Mouse (Mus musculus): ENCODE data around the gene Olfr247. TPM values are rescaled to one million over a fixed set of nuclear protein-coding genes. Genes with fewer than 3 reads are reported as not detected.
"Not testable (repeated sequence)": the region's sequence is repeated elsewhere in the genome, so short reads cannot be mapped to it uniquely, and the experiment has no call there.

Gene Olfr247
- polyA plus RNA-seq (2015; fragmentation: Nextera tagmentation; extraction: Ambion mirVana), result not detected in 2 replicates

DNA sequence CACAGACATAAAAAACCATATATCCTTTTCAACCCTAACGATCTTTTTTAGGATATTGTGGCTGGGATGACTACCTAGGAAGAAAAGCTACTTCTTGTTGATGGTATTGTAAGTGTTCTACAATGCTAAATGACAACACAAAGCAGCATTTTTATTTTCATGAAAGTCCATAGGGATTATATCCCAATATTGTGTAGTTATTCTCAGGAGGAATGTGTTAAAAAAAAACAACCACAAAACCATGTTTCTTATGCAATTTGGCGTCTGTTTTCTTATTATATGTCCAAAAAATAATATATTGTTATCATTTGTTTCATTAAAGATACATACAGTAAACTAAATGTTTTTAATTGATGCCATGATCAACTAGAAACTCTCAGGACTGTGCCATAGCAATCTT lies at the start of gene Olfr247:
Olfr247 (minus strand) TSS at position 101 of the 400 bp plus-strand sequence.
- H3K4me3 ChIP-seq (replicated peaks; ENCODE audit: low read depth, low read length); DNase-seq (ENCODE audit: low spot score); H3K9ac ChIP-seq (ENCODE audit: low read depth, low read length); H3K9me3 ChIP-seq (replicated peaks; ENCODE audit: low read length); H3K36me3 ChIP-seq (ENCODE audit: insufficient read depth, low read length); H3K4me2 ChIP-seq (ENCODE audit: low read length); ATAC-seq (replicated peaks; ENCODE audit: low FRiP score, low read depth); H3K4me1 ChIP-seq (replicated peaks; ENCODE audit: insufficient read depth, low read length); H3K27me3 ChIP-seq (ENCODE audit: insufficient read depth, low read length); H3K27ac ChIP-seq: not testable (repeated sequence)
- no CpG with 5 or more reads among the region's 2 CpGs for WGBS

DNA sequence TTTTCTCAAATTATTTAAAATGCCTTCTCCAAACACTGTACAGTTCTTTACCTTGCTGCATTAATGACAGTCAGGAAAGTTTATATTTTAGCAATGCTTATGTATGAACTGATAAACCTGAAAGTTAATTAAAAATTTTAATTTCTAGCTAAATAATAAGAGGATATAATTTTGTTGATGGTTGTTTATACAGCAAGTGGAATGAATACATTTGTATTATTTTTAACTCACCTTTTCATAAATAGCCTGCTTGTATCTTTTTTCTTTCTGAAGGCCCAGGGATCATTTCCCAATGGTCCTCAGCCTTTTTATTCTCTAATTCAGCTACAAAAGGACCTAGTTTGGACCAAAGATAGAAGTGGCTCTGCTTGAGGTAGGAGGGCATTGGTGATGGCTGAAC lies 36.4 kb upstream of the Olfr247 start, which contains the start of gene Olfr820:
Olfr820 (plus strand) TSS at position 301 of the 400 bp plus-strand sequence.
- Histone ChIP-seq H3K9me3 (replicated peaks; ENCODE audit: low read length) (no peaks in the 10 kb centered on the region), H3K4me1 (replicated peaks; ENCODE audit: insufficient read depth, low read length) (no peaks in the 10 kb centered on the region), H3K27me3 (ENCODE audit: insufficient read depth, low read length) (no peaks in the 10 kb centered on the region), H3K4me2 (ENCODE audit: low read length) (no peak within 1 kb of the TSS), H3K4me3 (replicated peaks; ENCODE audit: low read depth, low read length) (no peak within 1 kb of the TSS), H3K9ac (ENCODE audit: low read depth, low read length) (no peak within 1 kb of the TSS), H3K27ac (no peak within 1 kb of the TSS), H3K36me3 (ENCODE audit: insufficient read depth, low read length) (no peaks in the 10 kb centered on the region)
- DNase-seq (ENCODE audit: low spot score) (no peak), ATAC-seq (replicated peaks; ENCODE audit: low FRiP score, low read depth) (no peak)
- no peak for TF ChIP-seq CTCF (IDR thresholded peaks at IDR 0.05; ENCODE audit: low read depth)

- H3K27me3 ChIP-seq (ENCODE audit: insufficient read depth, low read length); H3K4me1 ChIP-seq (replicated peaks; ENCODE audit: insufficient read depth, low read length); H3K9ac ChIP-seq (ENCODE audit: low read depth, low read length); H3K4me3 ChIP-seq (replicated peaks; ENCODE audit: low read depth, low read length); H3K4me2 ChIP-seq (ENCODE audit: low read length); H3K9me3 ChIP-seq (replicated peaks; ENCODE audit: low read length); H3K36me3 ChIP-seq (ENCODE audit: insufficient read depth, low read length); DNase-seq (ENCODE audit: low spot score); ATAC-seq (replicated peaks; ENCODE audit: low FRiP score, low read depth); H3K27ac ChIP-seq: not testable (repeated sequence)
- WGBS, result 85% methylated on average over 4 of the region's 4 CpGs
These were observed 29.4 kb upstream of the Olfr247 start for GRCm38 (mm10) chr10:130005366-130005765.

GRCm38 (mm10) chr10:130004104-130004503 lies 28.2 kb upstream of the Olfr247 start:
- H3K9me3 ChIP-seq (replicated peaks; ENCODE audit: low read length); H3K27ac ChIP-seq; H3K4me2 ChIP-seq (ENCODE audit: low read length); H3K27me3 ChIP-seq (ENCODE audit: insufficient read depth, low read length); DNase-seq (ENCODE audit: low spot score); H3K4me1 ChIP-seq (replicated peaks; ENCODE audit: insufficient read depth, low read length); H3K36me3 ChIP-seq (ENCODE audit: insufficient read depth, low read length); H3K4me3 ChIP-seq (replicated peaks; ENCODE audit: low read depth, low read length); ATAC-seq (replicated peaks; ENCODE audit: low FRiP score, low read depth); H3K9ac ChIP-seq (ENCODE audit: low read depth, low read length): not testable (repeated sequence)
- WGBS, result 83% methylated on average over 4 of the region's 4 CpGs

DNA sequence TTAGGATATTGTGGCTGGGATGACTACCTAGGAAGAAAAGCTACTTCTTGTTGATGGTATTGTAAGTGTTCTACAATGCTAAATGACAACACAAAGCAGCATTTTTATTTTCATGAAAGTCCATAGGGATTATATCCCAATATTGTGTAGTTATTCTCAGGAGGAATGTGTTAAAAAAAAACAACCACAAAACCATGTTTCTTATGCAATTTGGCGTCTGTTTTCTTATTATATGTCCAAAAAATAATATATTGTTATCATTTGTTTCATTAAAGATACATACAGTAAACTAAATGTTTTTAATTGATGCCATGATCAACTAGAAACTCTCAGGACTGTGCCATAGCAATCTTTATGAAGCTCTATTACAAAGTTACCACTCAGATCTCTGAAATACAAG lies 9.0 kb upstream of the Olfr247 start, which contains the start of gene Gm10310:
Gm10310 (minus strand) TSS at position 101 of the 400 bp plus-strand sequence.
- not testable (repeated sequence) for H3K9me3 ChIP-seq (replicated peaks; ENCODE audit: low read length); H3K9ac ChIP-seq (ENCODE audit: low read depth, low read length); H3K4me1 ChIP-seq (replicated peaks; ENCODE audit: insufficient read depth, low read length); DNase-seq (ENCODE audit: low spot score); H3K27me3 ChIP-seq (ENCODE audit: insufficient read depth, low read length); ATAC-seq (replicated peaks; ENCODE audit: low FRiP score, low read depth); H3K4me2 ChIP-seq (ENCODE audit: low read length); H3K4me3 ChIP-seq (replicated peaks; ENCODE audit: low read depth, low read length); H3K36me3 ChIP-seq (ENCODE audit: insufficient read depth, low read length); H3K27ac ChIP-seq
- no CpG with 5 or more reads among the region's 1 CpGs for WGBS

GRCm38 (mm10) chr10:129981867-129982266 lies 5.9 kb upstream of the Olfr247 start:
- not testable (repeated sequence) for H3K4me1 ChIP-seq (replicated peaks; ENCODE audit: insufficient read depth, low read length); H3K27me3 ChIP-seq (ENCODE audit: insufficient read depth, low read length); ATAC-seq (replicated peaks; ENCODE audit: low FRiP score, low read depth); H3K27ac ChIP-seq; DNase-seq (ENCODE audit: low spot score); H3K4me2 ChIP-seq (ENCODE audit: low read length); H3K9ac ChIP-seq (ENCODE audit: low read depth, low read length); H3K36me3 ChIP-seq (ENCODE audit: insufficient read depth, low read length); H3K4me3 ChIP-seq (replicated peaks; ENCODE audit: low read depth, low read length); H3K9me3 ChIP-seq (replicated peaks; ENCODE audit: low read length)
- WGBS, result no CpG with 5 or more reads among the region's 3 CpGs

DNA sequence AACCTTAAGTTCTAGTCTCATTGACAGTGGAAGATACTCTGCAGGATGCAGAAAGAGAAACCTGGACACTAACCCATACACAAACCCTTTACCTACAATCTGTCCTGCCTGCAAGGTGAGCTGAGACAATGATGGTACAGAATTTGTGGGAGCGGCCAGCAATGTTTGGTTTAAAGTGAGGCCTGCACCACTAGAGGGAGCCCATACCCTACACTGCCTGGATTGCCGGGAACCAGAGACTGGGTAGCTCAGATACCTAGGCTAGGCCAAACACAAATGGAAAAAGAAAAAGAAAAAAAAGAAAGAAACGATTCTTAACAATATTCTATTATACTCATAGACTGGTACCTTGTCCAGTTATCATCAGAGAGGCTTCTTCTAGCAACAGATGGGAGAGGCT lies 2.9 kb downstream of the Olfr247 start:
- H3K27ac ChIP-seq; DNase-seq (ENCODE audit: low spot score): not testable (repeated sequence)
- WGBS, result no CpG with 5 or more reads among the region's 3 CpGs

DNA sequence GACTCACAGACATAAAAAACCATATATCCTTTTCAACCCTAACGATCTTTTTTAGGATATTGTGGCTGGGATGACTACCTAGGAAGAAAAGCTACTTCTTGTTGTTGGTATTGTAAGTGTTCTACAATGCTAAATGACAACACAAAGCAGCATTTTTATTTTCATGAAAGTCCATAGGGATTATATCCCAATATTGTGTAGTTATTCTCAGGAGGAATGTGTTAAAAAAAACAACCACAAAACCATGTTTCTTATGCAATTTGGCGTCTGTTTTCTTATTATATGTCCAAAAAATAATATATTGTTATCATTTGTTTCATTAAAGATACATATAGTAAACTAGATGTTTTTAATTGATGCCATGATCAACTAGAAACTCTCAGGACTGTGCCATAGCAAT lies 8.8 kb downstream of the Olfr247 start, which contains the start of gene Olfr819:
Olfr819 (minus strand) TSS at position 101 of the 400 bp plus-strand sequence.
- not testable (repeated sequence) for H3K27me3 ChIP-seq (ENCODE audit: insufficient read depth, low read length); DNase-seq (ENCODE audit: low spot score); H3K9ac ChIP-seq (ENCODE audit: low read depth, low read length); H3K27ac ChIP-seq; H3K9me3 ChIP-seq (replicated peaks; ENCODE audit: low read length); H3K36me3 ChIP-seq (ENCODE audit: insufficient read depth, low read length); H3K4me2 ChIP-seq (ENCODE audit: low read length); ATAC-seq (replicated peaks; ENCODE audit: low FRiP score, low read depth); H3K4me3 ChIP-seq (replicated peaks; ENCODE audit: low read depth, low read length); H3K4me1 ChIP-seq (replicated peaks; ENCODE audit: insufficient read depth, low read length)
- 82% methylated on average over 2 of the region's 2 CpGs for WGBS

More for the DNA sequence above, 2.9 kb downstream of the Olfr247 start:
- not testable (repeated sequence) for H3K4me2 ChIP-seq (ENCODE audit: low read length); H3K27me3 ChIP-seq (ENCODE audit: insufficient read depth, low read length); H3K4me1 ChIP-seq (replicated peaks; ENCODE audit: insufficient read depth, low read length); H3K9ac ChIP-seq (ENCODE audit: low read depth, low read length); H3K9me3 ChIP-seq (replicated peaks; ENCODE audit: low read length); ATAC-seq (replicated peaks; ENCODE audit: low FRiP score, low read depth); H3K4me3 ChIP-seq (replicated peaks; ENCODE audit: low read depth, low read length); H3K36me3 ChIP-seq (ENCODE audit: insufficient read depth, low read length)

- H3K27me3 ChIP-seq (ENCODE audit: insufficient read depth, low read length); ATAC-seq (replicated peaks; ENCODE audit: low FRiP score, low read depth); H3K27ac ChIP-seq; H3K4me3 ChIP-seq (replicated peaks; ENCODE audit: low read depth, low read length); DNase-seq (ENCODE audit: low spot score); H3K9me3 ChIP-seq (replicated peaks; ENCODE audit: low read length); H3K36me3 ChIP-seq (ENCODE audit: insufficient read depth, low read length); H3K4me2 ChIP-seq (ENCODE audit: low read length); H3K9ac ChIP-seq (ENCODE audit: low read depth, low read length); H3K4me1 ChIP-seq (replicated peaks; ENCODE audit: insufficient read depth, low read length): not testable (repeated sequence)
- 96% methylated on average over 2 of the region's 3 CpGs for WGBS
These were observed 9.7 kb downstream of the Olfr247 start for GRCm38 (mm10) chr10:129966232-129966631.
